Mouse (Mus musculus) midbrain, embryonic 15.5 days (tissue): ENCODE measurements around the gene Ankrd39. TPM values are rescaled to one million over a fixed set of nuclear protein-coding genes. Genes with fewer than 3 reads are reported as not detected.

Source experiments
- ATAC-seq: fragments of 200-750 bp; cut with Nextera tagmentation; replicated peaks from 2 replicates; pipeline ENCODE4 v1.8.0; 2017; ENCODE audit warnings: moderate TSS enrichment
- H3K27ac ChIP-seq: fragments of 300-500 bp; sonication (generic); 2 replicates; pipeline ENCODE4 v1.5.1; 2015; ENCODE audit warnings: mild to moderate bottlenecking, inconsistent platforms
- H3K27me3 ChIP-seq: fragments of 300-500 bp; sonication (generic); replicated peaks from 2 replicates; pipeline ENCODE4 v1.6.1; 2015; ENCODE audit warnings: inconsistent platforms
- H3K36me3 ChIP-seq: fragments of 300-500 bp; sonication (generic); replicated peaks from 2 replicates; pipeline ENCODE4 v1.6.1; 2015; ENCODE audit warnings: inconsistent platforms
- H3K4me1 ChIP-seq: fragments of 300-500 bp; sonication (generic); 2 replicates; pipeline ENCODE4 v1.6.1; 2015; ENCODE audit warnings: inconsistent platforms
- H3K4me2 ChIP-seq: fragments of 300-500 bp; sonication (generic); 2 replicates; pipeline ENCODE4 v1.6.1; 2015; ENCODE audit warnings: inconsistent platforms, mild to moderate bottlenecking, moderate library complexity
- H3K4me3 ChIP-seq: fragments of 300-500 bp; sonication (generic); 2 replicates; pipeline ENCODE4 v1.5.1; 2015; ENCODE audit warnings: mild to moderate bottlenecking, inconsistent platforms
- H3K9ac ChIP-seq: fragments of 300-500 bp; sonication (generic); 2 replicates; pipeline ENCODE4 v1.6.1; 2015; ENCODE audit warnings: mild to moderate bottlenecking, inconsistent platforms
- H3K9me3 ChIP-seq: fragments of 300-500 bp; sonication (generic); 2 replicates; pipeline ENCODE4 v1.6.1; 2016; ENCODE audit warnings: inconsistent platforms
- WGBS: fragments of 180-500 bp; shearing (Covaris S2); methylation state at CpG from one replicate; pipeline ENCODE4 v1.1.7; 2015; ENCODE audit warnings: mixed read lengths; 5-methylcytosine and 5-hydroxymethylcytosine counted together
- polyA plus RNA-seq: library from polyadenylated mRNA; unstranded; fragments of >200 nt; fragmentation: Nextera tagmentation; extraction: Ambion mirVana; gene quantifications from 2 replicates; pipeline ENCODE4 v1.2.1, GENCODE M21; 2015

Ankrd39 gene
- polyA plus RNA-seq: 31.5 and 32.5 TPM in 2 replicates

- WGBS: under 1% methylated on average over 43 of the region's 43 CpGs
- peak within 1 kb of the TSS; percentile 70 for H3K9ac ChIP-seq
- H3K4me1 ChIP-seq: peaks cover 35% of the 10 kb centered on the region
- peaks cover 28% of the 10 kb centered on the region for H3K36me3 ChIP-seq
- H3K27ac ChIP-seq: peak within 1 kb of the TSS; percentile 78
- ATAC-seq: peak; percentile 95
- no peaks in the 10 kb centered on the region for H3K9me3 ChIP-seq
- H3K27me3 ChIP-seq: no peaks in the 10 kb centered on the region
- H3K4me3 ChIP-seq: peak within 1 kb of the TSS; percentile 66
- H3K4me2 ChIP-seq: peak within 1 kb of the TSS; percentile 60
Measured at GRCm38 (mm10) chr1:36546888-36547471, at the start of gene Ankrd39. TSS of gene Ankrd39 (minus strand) at chr1:36547445.

- peak; percentile 79 for ATAC-seq
- Histone ChIP-seq H3K4me1 (peaks cover 5% of the 10 kb centered on the region; the same call in 1 of the 2 replicates), H3K4me2 (no peak overlapping the region), H3K27me3 (no peaks in the 10 kb centered on the region), H3K27ac (peak overlapping the region; percentile 40; the same call in 1 of the 2 replicates), H3K4me3 (no peak overlapping the region), H3K9ac (no peak overlapping the region), H3K36me3 (no peaks in the 10 kb centered on the region), H3K9me3 (no peaks in the 10 kb centered on the region)
- 14% methylated on average over 4 of the region's 4 CpGs for WGBS
Measured at GRCm38 (mm10) chr1:36596114-36596513, 48.9 kb upstream of the Ankrd39 start.

GRCm38 (mm10) chr1:36595167-36595931 is 48.1 kb upstream of the Ankrd39 start:
- Histone ChIP-seq H3K4me2 (no peak overlapping the region), H3K4me3 (no peak overlapping the region), H3K9ac (no peak overlapping the region), H3K4me1 (peaks cover 10% of the 10 kb centered on the region; the same call in 1 of the 2 replicates), H3K36me3 (no peaks in the 10 kb centered on the region), H3K27ac (peak overlapping the region; percentile 27), H3K27me3 (no peaks in the 10 kb centered on the region), H3K9me3 (no peaks in the 10 kb centered on the region)
- 56% methylated on average over 10 of the region's 10 CpGs for WGBS
- no peak for ATAC-seq

GRCm38 (mm10) chr1:36593099-36593498 is 45.9 kb upstream of the Ankrd39 start:
- H3K4me2 ChIP-seq: no peak overlapping the region
- ATAC-seq: no peak
- no peak overlapping the region for H3K27ac ChIP-seq
- no peaks in the 10 kb centered on the region for H3K27me3 ChIP-seq
- no peaks in the 10 kb centered on the region for H3K36me3 ChIP-seq
- no peaks in the 10 kb centered on the region for H3K9me3 ChIP-seq
- 5% methylated on average over 1 of the region's 1 CpGs for WGBS
- peaks cover 15% of the 10 kb centered on the region; the same call in 1 of the 2 replicates for H3K4me1 ChIP-seq
- no peak overlapping the region for H3K4me3 ChIP-seq
- no peak overlapping the region for H3K9ac ChIP-seq

- WGBS: 90% methylated on average over 2 of the region's 2 CpGs
- H3K36me3 ChIP-seq: no peaks in the 10 kb centered on the region
- no peak overlapping the region for H3K4me2 ChIP-seq
- no peak for ATAC-seq
- H3K27ac ChIP-seq: no peak overlapping the region
- no peaks in the 10 kb centered on the region for H3K9me3 ChIP-seq
- H3K27me3 ChIP-seq: no peaks in the 10 kb centered on the region
- H3K4me3 ChIP-seq: no peak overlapping the region
- no peak overlapping the region for H3K9ac ChIP-seq
- H3K4me1 ChIP-seq: peaks cover 15% of the 10 kb centered on the region; the same call in 1 of the 2 replicates
Measured at GRCm38 (mm10) chr1:36591408-36591807, 44.2 kb upstream of the Ankrd39 start.

GRCm38 (mm10) chr1:36590664-36591063 is 43.4 kb upstream of the Ankrd39 start:
- WGBS: 50% methylated on average over 9 of the region's 9 CpGs
- H3K27ac ChIP-seq: no peak overlapping the region
- H3K27me3 ChIP-seq: peaks cover 2% of the 10 kb centered on the region; the same call in 1 of the 2 replicates
- peaks cover 15% of the 10 kb centered on the region; the same call in 1 of the 2 replicates for H3K4me1 ChIP-seq
- H3K36me3 ChIP-seq: no peaks in the 10 kb centered on the region
- no peak overlapping the region for H3K4me3 ChIP-seq
- no peak for ATAC-seq
- H3K4me2 ChIP-seq: no peak overlapping the region
- no peaks in the 10 kb centered on the region for H3K9me3 ChIP-seq
- H3K9ac ChIP-seq: no peak overlapping the region

- Histone ChIP-seq H3K4me3 (no peak overlapping the region), H3K9ac (no peak overlapping the region), H3K4me2 (no peak overlapping the region), H3K27me3 (peaks cover 5% of the 10 kb centered on the region; the same call in 1 of the 2 replicates), H3K36me3 (no peaks in the 10 kb centered on the region), H3K4me1 (peaks cover 10% of the 10 kb centered on the region; the same call in 1 of the 2 replicates), H3K27ac (no peak overlapping the region), H3K9me3 (no peaks in the 10 kb centered on the region)
- ATAC-seq: no peak
- WGBS: 42% methylated on average over 6 of the region's 6 CpGs
Measured at GRCm38 (mm10) chr1:36589486-36589885, 42.2 kb upstream of the Ankrd39 start.

GRCm38 (mm10) chr1:36588476-36589450 is 41.5 kb upstream of the Ankrd39 start:
- Histone ChIP-seq H3K27me3 (peaks cover 5% of the 10 kb centered on the region; the same call in 1 of the 2 replicates), H3K9ac (no peak overlapping the region), H3K4me2 (no peak overlapping the region), H3K27ac (no peak overlapping the region), H3K36me3 (no peaks in the 10 kb centered on the region), H3K4me3 (no peak overlapping the region), H3K4me1 (peaks cover 10% of the 10 kb centered on the region; the same call in 1 of the 2 replicates), H3K9me3 (no peaks in the 10 kb centered on the region)
- ATAC-seq: no peak; the same call in 1 of the 2 replicates
- 71% methylated on average over 13 of the region's 13 CpGs for WGBS

GRCm38 (mm10) chr1:36587860-36588259 is 40.6 kb upstream of the Ankrd39 start:
- H3K9ac ChIP-seq: no peak overlapping the region
- ATAC-seq: no peak
- peaks cover 10% of the 10 kb centered on the region; the same call in 1 of the 2 replicates for H3K4me1 ChIP-seq
- WGBS: 88% methylated on average over 6 of the region's 6 CpGs
- H3K9me3 ChIP-seq: no peaks in the 10 kb centered on the region
- H3K4me3 ChIP-seq: no peak overlapping the region
- no peak overlapping the region for H3K4me2 ChIP-seq
- H3K27ac ChIP-seq: no peak overlapping the region
- peaks cover 7% of the 10 kb centered on the region; the same call in 1 of the 2 replicates for H3K27me3 ChIP-seq
- no peaks in the 10 kb centered on the region for H3K36me3 ChIP-seq

- no peak for ATAC-seq
- Histone ChIP-seq H3K4me1 (peaks cover 11% of the 10 kb centered on the region), H3K9ac (no peak overlapping the region), H3K27me3 (peaks cover 8% of the 10 kb centered on the region; the same call in 1 of the 2 replicates), H3K4me3 (no peak overlapping the region), H3K36me3 (no peaks in the 10 kb centered on the region), H3K27ac (no peak overlapping the region), H3K4me2 (no peak overlapping the region), H3K9me3 (no peaks in the 10 kb centered on the region)
- WGBS: 49% methylated on average over 4 of the region's 4 CpGs
Measured at GRCm38 (mm10) chr1:36586288-36586687, 39.0 kb upstream of the Ankrd39 start.

- H3K36me3 ChIP-seq: no peaks in the 10 kb centered on the region
- 86% methylated on average over 8 of the region's 8 CpGs for WGBS
Measured at GRCm38 (mm10) chr1:36583408-36584116, 36.3 kb upstream of the Ankrd39 start.

More at GRCm38 (mm10) chr1:36583408-36584116, 36.3 kb upstream of the Ankrd39 start:
- Histone ChIP-seq H3K9ac (no peak overlapping the region), H3K4me3 (no peak overlapping the region), H3K4me2 (no peak overlapping the region), H3K27me3 (peaks cover 8% of the 10 kb centered on the region; the same call in 1 of the 2 replicates), H3K9me3 (no peaks in the 10 kb centered on the region), H3K27ac (no peak overlapping the region), H3K4me1 (peaks cover 17% of the 10 kb centered on the region)
- no peak for ATAC-seq
